Mouse (Mus musculus): Measurements from ENCODE around the gene Cnot6. TPM values are rescaled to one million over a fixed set of nuclear protein-coding genes. Genes with fewer than 3 reads are reported as not detected.

Cnot6 gene
- polyA plus RNA-seq, 1 experiment from 2014 or later: 30.1 TPM

GRCm38 (mm10) chr11:49722692-49723091, 10.2 kb upstream of the Cnot6 start:
- no peaks in the 10 kb centered on the region for H3K27me3 ChIP-seq (replicated peaks; ENCODE audit: control insufficient read depth, insufficient read depth, low read length)
- H3K9me3 ChIP-seq (ENCODE audit: control insufficient read depth, low read length): no peaks in the 10 kb centered on the region
- no peak overlapping the region for H3K27ac ChIP-seq (ENCODE audit: low read depth, low read length)
- no peaks in the 10 kb centered on the region; the same call in none of the 2 replicates for H3K4me1 ChIP-seq (ENCODE audit: control insufficient read depth, insufficient read depth, low read depth, low read length)
- WGBS: 79% methylated on average over 6 of the region's 6 CpGs
- no peaks in the 10 kb centered on the region for H3K36me3 ChIP-seq (ENCODE audit: control insufficient read depth, insufficient read depth, low read length)
- H3K4me3 ChIP-seq (ENCODE audit: low read length): no peak overlapping the region
- ATAC-seq: no peak
- no peak overlapping the region for H3K9ac ChIP-seq (ENCODE audit: low read depth, low read length)
- H3K4me2 ChIP-seq (ENCODE audit: low read length): no peak overlapping the region

GRCm38 (mm10) chr11:49721358-49721757, 8.8 kb upstream of the Cnot6 start:
- H3K9me3 ChIP-seq (ENCODE audit: control insufficient read depth, low read length): no peaks in the 10 kb centered on the region
- no peak overlapping the region for H3K4me3 ChIP-seq (ENCODE audit: low read length)
- H3K9ac ChIP-seq (ENCODE audit: low read depth, low read length): no peak overlapping the region
- H3K36me3 ChIP-seq (ENCODE audit: control insufficient read depth, insufficient read depth, low read length): no peaks in the 10 kb centered on the region
- H3K4me1 ChIP-seq (ENCODE audit: control insufficient read depth, insufficient read depth, low read depth, low read length): no peaks in the 10 kb centered on the region; the same call in 1 of the 2 replicates
- no peak overlapping the region for H3K27ac ChIP-seq (ENCODE audit: low read depth, low read length)
- H3K27me3 ChIP-seq (replicated peaks; ENCODE audit: control insufficient read depth, insufficient read depth, low read length): no peaks in the 10 kb centered on the region
- no peak for ATAC-seq
- WGBS: 83% methylated on average over 1 of the region's 1 CpGs
- no peak overlapping the region for H3K4me2 ChIP-seq (ENCODE audit: low read length)

GRCm38 (mm10) chr11:49719466-49720151, 7.1 kb upstream of the Cnot6 start:
- H3K4me3 ChIP-seq (ENCODE audit: low read length): no peak overlapping the region
- no peak overlapping the region for H3K9ac ChIP-seq (ENCODE audit: low read depth, low read length)
- H3K27me3 ChIP-seq (replicated peaks; ENCODE audit: control insufficient read depth, insufficient read depth, low read length): no peaks in the 10 kb centered on the region
- H3K4me1 ChIP-seq (ENCODE audit: control insufficient read depth, insufficient read depth, low read depth, low read length): no peaks in the 10 kb centered on the region; the same call in 1 of the 2 replicates
- WGBS: 90% methylated on average over 8 of the region's 8 CpGs
- H3K27ac ChIP-seq (ENCODE audit: low read depth, low read length): no peak overlapping the region
- H3K36me3 ChIP-seq (ENCODE audit: control insufficient read depth, insufficient read depth, low read length): no peaks in the 10 kb centered on the region
- ATAC-seq: no peak
- no peak overlapping the region for H3K4me2 ChIP-seq (ENCODE audit: low read length)
- no peaks in the 10 kb centered on the region for H3K9me3 ChIP-seq (ENCODE audit: control insufficient read depth, low read length)

GRCm38 (mm10) chr11:49713336-49714334, 1.1 kb upstream of the Cnot6 start:
- no peaks in the 10 kb centered on the region for H3K9me3 ChIP-seq (ENCODE audit: control insufficient read depth, low read length)
- H3K9ac ChIP-seq (ENCODE audit: low read depth, low read length): peak overlapping the region; percentile 59
- peak; percentile 12 for ATAC-seq
- peak overlapping the region; percentile 89 for H3K4me2 ChIP-seq (ENCODE audit: low read length)
- H3K27ac ChIP-seq (ENCODE audit: low read depth, low read length): peak overlapping the region; percentile 46
- no peaks in the 10 kb centered on the region for H3K27me3 ChIP-seq (replicated peaks; ENCODE audit: control insufficient read depth, insufficient read depth, low read length)
- peak overlapping the region; percentile 97 for H3K4me3 ChIP-seq (ENCODE audit: low read length)
- WGBS: 30% methylated on average over 20 of the region's 20 CpGs
- peaks cover 27% of the 10 kb centered on the region for H3K4me1 ChIP-seq (ENCODE audit: control insufficient read depth, insufficient read depth, low read depth, low read length)
- H3K36me3 ChIP-seq (ENCODE audit: control insufficient read depth, insufficient read depth, low read length): no peaks in the 10 kb centered on the region

- H3K27ac ChIP-seq (ENCODE audit: low read depth, low read length): peak overlapping the region; percentile 96
- peaks cover 29% of the 10 kb centered on the region for H3K4me1 ChIP-seq (ENCODE audit: control insufficient read depth, insufficient read depth, low read depth, low read length)
- H3K9ac ChIP-seq (ENCODE audit: low read depth, low read length): peak overlapping the region; percentile 99
- peak overlapping the region; percentile 72 for H3K4me2 ChIP-seq (ENCODE audit: low read length)
- no peaks in the 10 kb centered on the region for H3K9me3 ChIP-seq (ENCODE audit: control insufficient read depth, low read length)
- peak; percentile 74 for ATAC-seq
- 0% methylated on average over 53 of the region's 70 CpGs for WGBS
- no peaks in the 10 kb centered on the region; the same call in 1 of the 2 replicates for H3K36me3 ChIP-seq (ENCODE audit: control insufficient read depth, insufficient read depth, low read length)
- peak overlapping the region; percentile 97 for H3K4me3 ChIP-seq (ENCODE audit: low read length)
- H3K27me3 ChIP-seq (replicated peaks; ENCODE audit: control insufficient read depth, insufficient read depth, low read length): no peaks in the 10 kb centered on the region
Measured at GRCm38 (mm10) chr11:49711981-49712554, 455 bp downstream of the Cnot6 start.

GRCm38 (mm10) chr11:49710664-49711063, 1.9 kb downstream of the Cnot6 start:
- H3K4me3 ChIP-seq (ENCODE audit: low read length): peak overlapping the region; percentile 97
- H3K4me2 ChIP-seq (ENCODE audit: low read length): peak overlapping the region; percentile 72
- no peaks in the 10 kb centered on the region for H3K27me3 ChIP-seq (replicated peaks; ENCODE audit: control insufficient read depth, insufficient read depth, low read length)
- H3K9ac ChIP-seq (ENCODE audit: low read depth, low read length): no peak overlapping the region; the same call in 1 of the 2 replicates
- H3K27ac ChIP-seq (ENCODE audit: low read depth, low read length): no peak overlapping the region
- peaks cover 3% of the 10 kb centered on the region; the same call in 1 of the 2 replicates for H3K36me3 ChIP-seq (ENCODE audit: control insufficient read depth, insufficient read depth, low read length)
- peaks cover 29% of the 10 kb centered on the region for H3K4me1 ChIP-seq (ENCODE audit: control insufficient read depth, insufficient read depth, low read depth, low read length)
- H3K9me3 ChIP-seq (ENCODE audit: control insufficient read depth, low read length): no peaks in the 10 kb centered on the region
- 71% methylated on average over 2 of the region's 2 CpGs for WGBS
- no peak for ATAC-seq

GRCm38 (mm10) chr11:49707834-49708233, 4.7 kb downstream of the Cnot6 start:
- Histone ChIP-seq H3K4me3 (ENCODE audit: low read length) (no peak overlapping the region), H3K27me3 (replicated peaks; ENCODE audit: control insufficient read depth, insufficient read depth, low read length) (no peaks in the 10 kb centered on the region), H3K9ac (ENCODE audit: low read depth, low read length) (no peak overlapping the region), H3K27ac (ENCODE audit: low read depth, low read length) (no peak overlapping the region), H3K36me3 (ENCODE audit: control insufficient read depth, insufficient read depth, low read length) (peaks cover 9% of the 10 kb centered on the region), H3K4me1 (ENCODE audit: control insufficient read depth, insufficient read depth, low read depth, low read length) (peaks cover 21% of the 10 kb centered on the region), H3K9me3 (ENCODE audit: control insufficient read depth, low read length) (no peaks in the 10 kb centered on the region), H3K4me2 (ENCODE audit: low read length) (no peak overlapping the region)
- WGBS: 84% methylated on average over 2 of the region's 2 CpGs
- ATAC-seq: no peak

GRCm38 (mm10) chr11:49704804-49705203, 7.7 kb downstream of the Cnot6 start:
- Histone ChIP-seq H3K4me2 (ENCODE audit: low read length) (no peak overlapping the region), H3K4me1 (ENCODE audit: control insufficient read depth, insufficient read depth, low read depth, low read length) (peaks cover 7% of the 10 kb centered on the region), H3K4me3 (ENCODE audit: low read length) (no peak overlapping the region), H3K9ac (ENCODE audit: low read depth, low read length) (no peak overlapping the region), H3K9me3 (ENCODE audit: control insufficient read depth, low read length) (no peaks in the 10 kb centered on the region), H3K27ac (ENCODE audit: low read depth, low read length) (no peak overlapping the region), H3K27me3 (replicated peaks; ENCODE audit: control insufficient read depth, insufficient read depth, low read length) (no peaks in the 10 kb centered on the region), H3K36me3 (ENCODE audit: control insufficient read depth, insufficient read depth, low read length) (peaks cover 22% of the 10 kb centered on the region)
- ATAC-seq: no peak
- WGBS: 80% methylated on average over 8 of the region's 8 CpGs

GRCm38 (mm10) chr11:49702014-49702413, 10.5 kb downstream of the Cnot6 start:
- Histone ChIP-seq H3K4me1 (ENCODE audit: control insufficient read depth, insufficient read depth, low read depth, low read length) (no peaks in the 10 kb centered on the region), H3K9ac (ENCODE audit: low read depth, low read length) (no peak overlapping the region), H3K9me3 (ENCODE audit: control insufficient read depth, low read length) (no peaks in the 10 kb centered on the region), H3K4me2 (ENCODE audit: low read length) (no peak overlapping the region), H3K27ac (ENCODE audit: low read depth, low read length) (no peak overlapping the region), H3K4me3 (ENCODE audit: low read length) (no peak overlapping the region), H3K36me3 (ENCODE audit: control insufficient read depth, insufficient read depth, low read length) (peaks cover 22% of the 10 kb centered on the region), H3K27me3 (replicated peaks; ENCODE audit: control insufficient read depth, insufficient read depth, low read length) (no peaks in the 10 kb centered on the region)
- 96% methylated on average over 8 of the region's 8 CpGs for WGBS
- no peak for ATAC-seq
